Mouse (Mus musculus) olfactory bulb, adult 2 months (tissue): Measurements from ENCODE around the gene Gm45713.

ENCODE experiments used
- CTCF ChIP-seq: fragments of 200-500 bp; IDR thresholded peaks from 2 replicates; pipeline ENCODE4 v1.5.1; 2012; ENCODE audit warnings: low read depth, mild to moderate bottlenecking, low read length, moderate library complexity; ENCODE audit not compliant: insufficient read depth
- POLR2A ChIP-seq: fragments of 200-500 bp; IDR thresholded peaks from 2 replicates; pipeline ENCODE4 v1.6.1; 2012; ENCODE audit warnings: mild to moderate bottlenecking, low read depth, low read length, moderate library complexity; ENCODE audit not compliant: insufficient read depth

DNA sequence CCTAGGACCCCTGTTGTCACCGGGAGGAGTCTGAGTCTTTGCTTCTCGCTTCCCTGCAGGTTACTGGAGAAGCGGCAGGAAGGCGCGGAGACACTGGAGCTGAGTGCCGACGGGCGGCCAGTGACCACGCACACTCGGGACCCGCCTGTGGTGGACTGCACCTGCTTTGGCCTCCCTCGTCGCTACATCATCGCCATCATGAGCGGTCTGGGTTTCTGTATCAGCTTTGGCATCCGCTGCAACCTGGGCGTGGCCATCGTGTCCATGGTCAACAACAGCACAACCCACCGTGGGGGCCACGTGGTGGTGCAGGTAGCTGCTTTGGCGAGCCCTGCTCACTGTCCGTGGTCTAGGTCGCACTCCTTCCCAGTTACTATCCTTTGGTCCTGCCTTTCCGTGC lies 32.6 kb upstream of the Gm45713 start:
- TF ChIP-seq CTCF (no peak), POLR2A (no peak)
